Mouse (Mus musculus) embryonic facial prominence, embryonic 14.5 days (tissue): ENCODE results near the gene Med19. TPM values are rescaled to one million over a fixed set of nuclear protein-coding genes. Genes with fewer than 3 reads are reported as not detected.

Experiments
- ATAC-seq: fragments of 200-750 bp; cut with Nextera tagmentation; 2 replicates; pipeline ENCODE4 v1.8.0; 2017; ENCODE audit warnings: low read depth, moderate number of reproducible peaks, moderate TSS enrichment
- DNase-seq: peaks from one replicate; pipeline ENCODE4 v3.0.0-alpha.2; 2015; ENCODE audit warnings: low spot score
- H3K27ac ChIP-seq: fragments of 300-500 bp; sonication (generic); replicated peaks from 2 replicates; pipeline ENCODE4 v1.5.1; 2014; ENCODE audit warnings: low read depth, mild to moderate bottlenecking, low read length, moderate library complexity
- H3K27me3 ChIP-seq: fragments of 300-500 bp; sonication (generic); replicated peaks from 2 replicates; pipeline ENCODE4 v1.6.1; 2014; ENCODE audit warnings: low read length; ENCODE audit not compliant: control insufficient read depth, insufficient read depth
- H3K36me3 ChIP-seq: fragments of 300-500 bp; sonication (generic); 2 replicates; pipeline ENCODE4 v1.6.1; 2014; ENCODE audit warnings: low read length, mixed read lengths; ENCODE audit not compliant: control insufficient read depth, insufficient read depth
- H3K4me1 ChIP-seq: fragments of 300-500 bp; sonication (generic); 2 replicates; pipeline ENCODE4 v1.6.1; 2014; ENCODE audit warnings: antibody characterized with exemption, low read length; ENCODE audit not compliant: control insufficient read depth, insufficient read depth
- H3K4me2 ChIP-seq: fragments of 300-500 bp; sonication (generic); 2 replicates; pipeline ENCODE4 v1.6.1; 2014; ENCODE audit warnings: low read depth, mild to moderate bottlenecking, low read length, moderate library complexity, mixed read lengths
- H3K4me3 ChIP-seq: fragments of 300-500 bp; sonication (generic); 2 replicates; pipeline ENCODE4 v1.5.1; 2014; ENCODE audit warnings: low read depth, mild to moderate bottlenecking, low read length
- H3K9ac ChIP-seq: fragments of 300-500 bp; sonication (generic); 2 replicates; pipeline ENCODE4 v1.6.1; 2014; ENCODE audit warnings: low read depth, mild to moderate bottlenecking, low read length, moderate library complexity, mixed read lengths
- H3K9me3 ChIP-seq: fragments of 300-500 bp; sonication (generic); 2 replicates; pipeline ENCODE4 v1.6.1; 2016; ENCODE audit warnings: low read length; ENCODE audit not compliant: control insufficient read depth
- WGBS: fragments of 180-500 bp; shearing (Covaris S2); extraction: QIAGEN DNeasy Blood & Tissue Kit; methylation state at CpG from one replicate; pipeline ENCODE4 v1.1.7; 2014; 5-methylcytosine and 5-hydroxymethylcytosine counted together
- polyA plus RNA-seq: library from polyadenylated mRNA; unstranded; fragments of >200 nt; fragmentation: Nextera tagmentation; extraction: Ambion mirVana; gene quantifications from 2 replicates; pipeline ENCODE4 v1.2.1, GENCODE M21; 2014

The Med19 gene
- polyA plus RNA-seq, 1 experiment from 2014 or later, result 28.4 TPM

DNA sequence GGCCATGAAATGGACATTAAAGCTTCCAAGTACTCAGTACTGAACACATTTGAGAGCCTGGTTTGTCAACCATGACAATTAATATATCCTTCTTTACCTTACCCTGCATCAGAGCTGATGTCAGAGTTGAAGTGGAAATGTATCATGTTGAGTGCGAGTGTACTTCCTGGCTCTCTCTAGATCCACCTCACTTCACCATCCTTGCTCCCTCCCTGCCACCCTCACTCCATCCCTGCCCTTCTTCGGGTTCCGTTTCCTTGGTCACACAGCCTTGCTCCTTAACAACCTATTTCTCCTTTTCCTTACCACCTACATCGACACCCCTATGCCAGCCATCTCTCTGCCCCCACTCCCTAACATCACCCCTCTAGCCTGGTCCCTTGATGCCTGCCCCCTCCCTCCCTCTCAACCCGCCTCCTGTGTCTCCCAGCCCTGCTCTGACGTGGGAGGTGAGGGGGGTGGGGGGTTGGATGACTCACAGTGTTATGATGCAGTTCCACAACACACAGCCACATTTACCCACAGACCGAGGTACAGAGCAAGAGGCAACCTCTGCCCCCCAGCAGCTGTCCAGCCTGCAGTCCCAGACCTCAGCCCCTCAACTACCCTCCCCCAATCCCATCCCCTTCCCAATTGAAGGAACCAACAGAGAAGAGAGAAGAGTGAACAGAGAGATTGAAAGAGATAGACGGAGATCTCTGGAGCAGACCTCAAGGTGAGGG is 55.5 kb downstream of the Med19 start, which contains the start of gene Ypel4:
Gene Ypel4, plus strand, starts transcription at position 480 of the 722 bp plus-strand sequence.
- Histone ChIP-seq H3K4me3 (peak within 1 kb of the TSS; percentile 47), H3K27me3 (no peaks in the 10 kb centered on the region), H3K9ac (peak within 1 kb of the TSS; percentile 68), H3K27ac (0 out of 2 replicates have a peak within 1 kb of the TSS, but pooled peaks have one; percentile 39), H3K36me3 (no peaks in the 10 kb centered on the region), H3K4me2 (peak within 1 kb of the TSS; percentile 70), H3K4me1 (peaks cover 39% of the 10 kb centered on the region), H3K9me3 (no peaks in the 10 kb centered on the region)
- DNase-seq (peak; percentile 66), ATAC-seq (peak; percentile 64)
- WGBS, result 2% methylated on average over 8 of the region's 8 CpGs

DNA sequence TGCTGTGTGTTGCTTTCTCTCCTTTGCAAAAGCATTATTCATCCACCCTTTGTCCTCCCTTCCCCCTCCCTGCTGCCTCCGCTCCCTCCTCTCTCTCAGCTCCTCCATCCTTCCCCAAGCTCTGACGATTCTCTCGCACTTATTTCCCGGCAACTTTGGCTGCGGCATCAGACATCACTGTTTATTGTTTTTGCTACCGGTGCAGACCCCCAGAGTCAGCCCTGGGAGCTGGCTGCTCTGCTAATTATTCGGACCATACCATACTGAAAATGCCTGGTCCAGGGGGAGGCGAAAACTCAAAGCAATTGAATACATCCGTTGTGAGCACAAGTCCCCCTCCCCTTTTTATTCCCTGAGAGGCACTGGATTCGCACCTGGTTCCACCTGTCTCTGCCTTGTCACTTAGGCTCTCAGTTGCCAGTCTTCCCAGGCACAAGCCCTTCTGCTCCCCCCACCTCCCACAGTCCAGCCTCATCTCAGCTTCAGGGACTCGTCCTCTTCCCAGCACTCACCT is 56.2 kb downstream of the Med19 start:
- Histone ChIP-seq H3K4me2 (peak overlapping the region; percentile 70), H3K4me3 (peak overlapping the region; percentile 47), H3K9ac (peak overlapping the region; percentile 68), H3K27me3 (no peaks in the 10 kb centered on the region), H3K27ac (0 out of 2 replicates have a peak overlapping the region, but pooled peaks have one; percentile 39), H3K36me3 (no peaks in the 10 kb centered on the region), H3K4me1 (peaks cover 42% of the 10 kb centered on the region), H3K9me3 (no peaks in the 10 kb centered on the region)
- DNase-seq (peak; percentile 48), ATAC-seq (peak; percentile 13; the same call in 1 of the 2 replicates)
- under 1% methylated on average over 11 of the region's 11 CpGs for WGBS

DNA sequence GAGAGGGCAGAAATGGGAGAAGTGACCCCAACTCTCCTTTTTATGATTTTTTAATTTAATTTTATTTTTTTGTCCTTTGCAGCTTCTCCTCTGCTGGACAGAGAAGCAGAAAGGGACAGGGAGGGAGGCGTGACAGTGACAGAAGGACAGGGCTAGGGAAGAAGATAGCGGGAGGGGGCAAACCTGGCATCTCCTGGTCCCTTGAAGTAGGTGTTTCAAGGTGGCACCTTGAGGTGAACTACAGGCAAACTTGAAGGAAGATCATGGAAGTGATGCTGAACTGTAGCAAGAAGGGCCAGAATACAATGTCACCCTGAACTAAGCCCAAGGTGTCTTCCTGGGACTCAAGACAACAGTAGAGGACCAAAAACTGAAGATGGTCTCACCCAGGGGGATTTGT is 56.7 kb downstream of the Med19 start:
- peak overlapping the region; percentile 70 for H3K4me2 ChIP-seq
- no peaks in the 10 kb centered on the region for H3K9me3 ChIP-seq
- no peak overlapping the region for H3K27ac ChIP-seq
- H3K4me1 ChIP-seq, result peaks cover 46% of the 10 kb centered on the region
- H3K4me3 ChIP-seq, result peak overlapping the region; percentile 47
- ATAC-seq, result no peak
- 2% methylated on average over 2 of the region's 2 CpGs for WGBS
- no peaks in the 10 kb centered on the region for H3K36me3 ChIP-seq
- DNase-seq, result no peak
- H3K27me3 ChIP-seq, result no peaks in the 10 kb centered on the region
- H3K9ac ChIP-seq, result peak overlapping the region; percentile 68

DNA sequence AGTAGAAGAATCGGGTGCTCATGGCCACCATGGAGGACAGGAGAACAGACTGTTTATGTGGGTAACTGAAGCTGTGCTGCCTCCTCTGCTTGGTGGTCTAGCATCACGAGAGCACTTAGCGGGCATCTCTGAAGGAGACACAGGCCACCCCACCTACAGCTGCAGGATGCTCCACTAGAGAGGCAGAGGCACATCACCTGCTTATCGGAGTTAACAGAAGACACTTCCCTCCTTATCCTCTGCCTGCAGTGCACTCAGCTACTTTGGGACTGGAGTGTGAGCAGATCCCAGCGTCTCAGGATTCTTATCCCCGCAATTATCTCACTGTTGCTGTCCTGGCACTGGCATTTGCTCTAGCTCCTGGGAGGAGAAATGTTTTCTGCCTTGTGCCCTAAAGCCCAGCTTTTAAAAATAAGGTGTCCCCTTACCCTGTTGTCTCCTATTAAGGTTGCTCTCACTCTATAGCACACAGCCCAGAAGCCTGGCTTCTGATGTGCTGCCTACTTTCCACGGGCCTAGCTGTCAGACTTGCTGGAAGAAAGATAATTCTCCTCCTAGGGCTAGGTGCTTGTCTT is 57.2 kb downstream of the Med19 start:
- Histone ChIP-seq H3K4me1 (peaks cover 47% of the 10 kb centered on the region), H3K4me2 (peak overlapping the region; percentile 70), H3K27ac (no peak overlapping the region), H3K9me3 (no peaks in the 10 kb centered on the region), H3K9ac (peak overlapping the region; percentile 25; the same call in 1 of the 2 replicates), H3K36me3 (peaks cover 1% of the 10 kb centered on the region; the same call in 1 of the 2 replicates), H3K4me3 (peak overlapping the region; percentile 47), H3K27me3 (no peaks in the 10 kb centered on the region)
- ATAC-seq (no peak), DNase-seq (no peak)
- 16% methylated on average over 7 of the region's 7 CpGs for WGBS

DNA sequence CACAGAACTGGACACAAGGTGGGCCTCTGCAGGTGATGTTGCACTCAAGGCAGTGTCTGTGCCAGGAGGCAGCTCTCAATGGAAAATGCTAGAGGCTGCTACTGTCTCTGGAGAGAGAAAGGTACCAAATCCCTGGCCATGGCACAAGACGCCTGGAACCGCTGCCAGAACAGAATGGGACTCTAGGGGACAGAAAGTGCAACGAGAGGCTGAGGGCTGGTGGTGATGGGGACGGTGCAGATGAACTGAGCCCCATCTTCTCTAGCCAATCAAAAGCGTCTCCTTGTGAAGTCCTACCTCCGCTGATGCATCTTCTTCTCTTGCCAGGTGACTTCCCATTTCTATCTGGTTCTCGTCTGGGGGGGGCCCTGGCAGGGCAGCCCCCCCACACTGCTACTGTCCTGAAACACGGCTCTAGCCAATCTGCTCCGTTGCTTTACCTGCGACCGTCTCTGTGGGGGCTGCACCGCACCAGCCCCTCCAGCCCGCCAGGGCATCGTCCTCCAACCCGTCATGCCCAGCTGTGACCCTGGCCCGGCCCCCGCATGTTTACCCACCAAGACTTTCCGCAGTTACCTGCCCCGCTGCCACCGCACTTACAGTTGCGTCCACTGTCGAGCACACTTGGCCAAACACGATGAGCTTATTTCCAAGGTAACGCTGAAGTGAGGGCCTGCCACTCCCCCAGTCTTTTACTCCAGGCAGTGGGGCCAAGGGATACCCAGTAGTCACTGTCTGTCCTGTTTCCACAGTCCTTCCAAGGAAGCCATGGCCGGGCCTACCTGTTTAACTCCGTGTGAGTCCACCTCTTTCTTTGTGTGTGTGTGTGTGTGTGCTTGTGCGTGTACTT is 58.3 kb downstream of the Med19 start:
- Histone ChIP-seq H3K9ac (no peak overlapping the region), H3K4me2 (peak overlapping the region; percentile 70), H3K27me3 (no peaks in the 10 kb centered on the region), H3K4me1 (peaks cover 54% of the 10 kb centered on the region), H3K27ac (no peak overlapping the region), H3K36me3 (peaks cover 9% of the 10 kb centered on the region; the same call in 1 of the 2 replicates), H3K9me3 (no peaks in the 10 kb centered on the region), H3K4me3 (peak overlapping the region; percentile 8; the same call in 1 of the 2 replicates)
- ATAC-seq, result no peak
- WGBS, result 3% methylated on average over 25 of the region's 27 CpGs
- DNase-seq, result peak; percentile 23

DNA sequence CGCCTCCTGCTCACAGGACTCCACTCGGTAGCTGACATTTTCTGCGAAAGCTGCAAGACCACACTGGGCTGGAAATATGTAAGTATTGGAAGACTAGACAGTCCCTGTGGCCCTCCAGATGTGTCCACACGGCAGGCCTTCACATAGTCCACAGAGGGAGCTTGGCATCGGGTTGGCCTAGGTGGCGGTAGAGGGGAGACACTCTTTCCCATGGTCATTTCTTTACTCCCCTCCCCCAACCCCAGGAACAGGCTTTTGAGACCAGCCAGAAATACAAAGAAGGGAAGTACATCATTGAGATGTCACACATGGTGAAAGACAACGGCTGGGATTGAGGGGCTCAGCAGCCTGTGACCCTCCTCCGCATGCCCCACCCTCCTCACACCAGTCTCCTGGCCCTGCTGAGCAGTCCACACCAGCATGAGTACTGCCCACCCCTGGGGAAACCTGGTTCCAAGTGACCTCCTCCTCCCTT is 59.3 kb downstream of the Med19 start:
- no peak overlapping the region for H3K4me3 ChIP-seq
- H3K4me1 ChIP-seq, result peaks cover 61% of the 10 kb centered on the region
- H3K27me3 ChIP-seq, result no peaks in the 10 kb centered on the region
- H3K9ac ChIP-seq, result no peak overlapping the region
- DNase-seq, result peak; percentile 65
- H3K36me3 ChIP-seq, result peaks cover 9% of the 10 kb centered on the region; the same call in 1 of the 2 replicates
- peak overlapping the region; percentile 70; the same call in 1 of the 2 replicates for H3K4me2 ChIP-seq
- ATAC-seq, result no peak
- 5% methylated on average over 8 of the region's 8 CpGs for WGBS
- H3K27ac ChIP-seq, result peak overlapping the region; percentile 10
- no peaks in the 10 kb centered on the region for H3K9me3 ChIP-seq
